Mouse (Mus musculus): ENCODE measurements around the gene Foxe1. TPM values are rescaled to one million over a fixed set of nuclear protein-coding genes. Genes with fewer than 3 reads are reported as not detected.

Foxe1 gene
- total RNA-seq, 4 experiments from 2014 or later: not detected

Other genes with a start within 250 kb of the Foxe1 start
- 10 to 100 TPM; 11.7 to 16.9 (median 13.2) TPM for gene Ncbp1, start 205.0 kb upstream of the Foxe1 start, total RNA-seq (2022)
- gene Tstd2, start 204.9 kb upstream of the Foxe1 start, total RNA-seq (2022): 10 to 100 TPM in 1 of 4 experiments, 1 to 10 TPM in 3; 8.4 to 11.9 (median 9.2) TPM
- 1 to 10 TPM; 4.9 to 8.6 (median 6.7) TPM for gene Xpa, start 147.3 kb upstream of the Foxe1 start, total RNA-seq (2022)
- 1 to 10 TPM; 2.1 to 2.8 (median 2.5) TPM for gene Trmo, start 45.8 kb downstream of the Foxe1 start, total RNA-seq (2022)
- gene Hemgn, start 69.9 kb downstream of the Foxe1 start, total RNA-seq (2022): not detected
- 10 to 100 TPM; 64.6 to 80.2 (median 70.7) TPM for gene Anp32b, start 107.3 kb downstream of the Foxe1 start, total RNA-seq (2022)
- gene Nans, start 145.6 kb downstream of the Foxe1 start, total RNA-seq (2022): 10 to 100 TPM; 15.3 to 19.1 (median 16.8) TPM
- under 1 TPM in 3 of 4 experiments, not detected in 1; 0.58 to 0.77 (median 0.62) TPM for gene Trim14, start 192.5 kb downstream of the Foxe1 start, total RNA-seq (2022)